Mouse (Mus musculus): ENCODE measurements around the gene Serinc1. TPM values are rescaled to one million over a fixed set of nuclear protein-coding genes. Genes with fewer than 3 reads are reported as not detected.
"Not testable (repeated sequence)": the region's sequence is repeated elsewhere in the genome, so short reads cannot be mapped to it uniquely, and the experiment has no call there.

Serinc1 gene
- polyA plus RNA-seq (2015; fragmentation: Nextera tagmentation; extraction: Ambion mirVana) = 408 and 420 TPM in 2 replicates

- Histone ChIP-seq H3K27me3 (peaks cover 10% of the 10 kb centered on the region; the same call in 1 of the 2 replicates), H3K4me1 (replicated peaks) (peaks cover 39% of the 10 kb centered on the region)
- WGBS = 12% methylated on average over 49 of the region's 49 CpGs
Observed at GRCm38 (mm10) chr10:57532218-57533101, at the start of gene Serinc1. Gene Serinc1 (minus strand): TSS chr10:57532530.

GRCm38 (mm10) chr10:57576721-57577120 lies 44.4 kb upstream of the Serinc1 start:
- no peak for ATAC-seq (ENCODE audit: low read depth)
- Histone ChIP-seq H3K36me3 (no peaks in the 10 kb centered on the region), H3K4me1 (replicated peaks) (no peaks in the 10 kb centered on the region), H3K9me3 (no peaks in the 10 kb centered on the region), H3K27me3 (no peaks in the 10 kb centered on the region), H3K9ac (no peak overlapping the region), H3K4me3 (no peak overlapping the region), H3K4me2 (no peak overlapping the region), H3K27ac (replicated peaks) (no peak overlapping the region)
- WGBS = 60% methylated on average over 2 of the region's 2 CpGs

More at GRCm38 (mm10) chr10:57532218-57533101, at the start of gene Serinc1:
- peak; percentile 100 for ATAC-seq (ENCODE audit: low read depth)
- Histone ChIP-seq H3K36me3 (no peaks in the 10 kb centered on the region), H3K9me3 (no peaks in the 10 kb centered on the region), H3K9ac (peak within 1 kb of the TSS; percentile 95), H3K4me3 (peak within 1 kb of the TSS; percentile 91), H3K4me2 (peak within 1 kb of the TSS; percentile 76), H3K27ac (replicated peaks) (peak within 1 kb of the TSS; percentile 99)

- H3K9me3 ChIP-seq = no peaks in the 10 kb centered on the region
- H3K9ac ChIP-seq = no peak overlapping the region
- H3K27ac ChIP-seq (replicated peaks) = no peak overlapping the region
- no peak for ATAC-seq (ENCODE audit: low read depth)
- H3K4me3 ChIP-seq = no peak overlapping the region
- H3K27me3 ChIP-seq = no peaks in the 10 kb centered on the region
- no peaks in the 10 kb centered on the region for H3K36me3 ChIP-seq
- no peaks in the 10 kb centered on the region for H3K4me1 ChIP-seq (replicated peaks)
- WGBS = 13% methylated on average over 4 of the region's 4 CpGs
- no peak overlapping the region for H3K4me2 ChIP-seq
Observed at GRCm38 (mm10) chr10:57572130-57572529, 39.8 kb upstream of the Serinc1 start.

- Histone ChIP-seq H3K4me3 (no peak overlapping the region), H3K9ac (no peak overlapping the region), H3K27ac (replicated peaks) (no peak overlapping the region), H3K27me3 (no peaks in the 10 kb centered on the region), H3K4me1 (replicated peaks) (no peaks in the 10 kb centered on the region), H3K9me3 (no peaks in the 10 kb centered on the region), H3K4me2 (no peak overlapping the region), H3K36me3 (no peaks in the 10 kb centered on the region)
- WGBS = 36% methylated on average over 8 of the region's 8 CpGs
- ATAC-seq (ENCODE audit: low read depth) = no peak
Observed at GRCm38 (mm10) chr10:57571211-57571730, 38.9 kb upstream of the Serinc1 start.

GRCm38 (mm10) chr10:57569023-57569931 lies 36.9 kb upstream of the Serinc1 start:
- Histone ChIP-seq H3K4me3 (no peak overlapping the region), H3K36me3 (no peaks in the 10 kb centered on the region), H3K4me1 (replicated peaks) (no peaks in the 10 kb centered on the region), H3K27me3 (no peaks in the 10 kb centered on the region), H3K9ac (no peak overlapping the region), H3K4me2 (no peak overlapping the region), H3K27ac (replicated peaks) (no peak overlapping the region), H3K9me3 (no peaks in the 10 kb centered on the region)
- WGBS = 65% methylated on average over 13 of the region's 13 CpGs
- ATAC-seq (ENCODE audit: low read depth) = no peak

GRCm38 (mm10) chr10:57566221-57566620 lies 33.9 kb upstream of the Serinc1 start:
- Histone ChIP-seq H3K9me3 (no peaks in the 10 kb centered on the region), H3K9ac (no peak overlapping the region), H3K27me3 (no peaks in the 10 kb centered on the region), H3K4me1 (replicated peaks) (no peaks in the 10 kb centered on the region), H3K4me2 (no peak overlapping the region), H3K36me3 (no peaks in the 10 kb centered on the region), H3K27ac (replicated peaks) (no peak overlapping the region), H3K4me3 (no peak overlapping the region)
- WGBS = 40% methylated on average over 1 of the region's 1 CpGs
- ATAC-seq (ENCODE audit: low read depth) = no peak

- H3K27ac ChIP-seq (replicated peaks) = no peak overlapping the region
- no peak overlapping the region for H3K4me2 ChIP-seq
- H3K9ac ChIP-seq = no peak overlapping the region
- no peak overlapping the region for H3K4me3 ChIP-seq
- no peaks in the 10 kb centered on the region for H3K9me3 ChIP-seq
- no peaks in the 10 kb centered on the region for H3K36me3 ChIP-seq
- no peak for ATAC-seq (ENCODE audit: low read depth)
- no peaks in the 10 kb centered on the region for H3K27me3 ChIP-seq
- H3K4me1 ChIP-seq (replicated peaks) = no peaks in the 10 kb centered on the region
- WGBS = 84% methylated on average over 5 of the region's 5 CpGs
Observed at GRCm38 (mm10) chr10:57557597-57557996, 25.3 kb upstream of the Serinc1 start.

GRCm38 (mm10) chr10:57553719-57554118 lies 21.4 kb upstream of the Serinc1 start:
- ATAC-seq (ENCODE audit: low read depth) = no peak
- Histone ChIP-seq H3K27ac (replicated peaks) (no peak overlapping the region), H3K27me3 (no peaks in the 10 kb centered on the region), H3K9ac (no peak overlapping the region), H3K4me2 (no peak overlapping the region), H3K4me3 (no peak overlapping the region), H3K4me1 (replicated peaks) (no peaks in the 10 kb centered on the region), H3K9me3 (no peaks in the 10 kb centered on the region), H3K36me3 (no peaks in the 10 kb centered on the region)
- 86% methylated on average over 1 of the region's 1 CpGs for WGBS

GRCm38 (mm10) chr10:57549631-57550030 lies 17.3 kb upstream of the Serinc1 start:
- Histone ChIP-seq H3K9ac (no peak overlapping the region), H3K27me3 (no peaks in the 10 kb centered on the region), H3K4me3 (no peak overlapping the region), H3K9me3 (no peaks in the 10 kb centered on the region), H3K36me3 (no peaks in the 10 kb centered on the region), H3K4me1 (replicated peaks) (no peaks in the 10 kb centered on the region), H3K4me2 (no peak overlapping the region), H3K27ac (replicated peaks) (no peak overlapping the region)
- no peak for ATAC-seq (ENCODE audit: low read depth)
- 83% methylated on average over 4 of the region's 4 CpGs for WGBS

- not testable (repeated sequence) for H3K9me3 ChIP-seq; H3K4me2 ChIP-seq; H3K36me3 ChIP-seq; H3K4me3 ChIP-seq; H3K4me1 ChIP-seq (replicated peaks); H3K27me3 ChIP-seq; H3K27ac ChIP-seq (replicated peaks); H3K9ac ChIP-seq; ATAC-seq (ENCODE audit: low read depth)
- WGBS = 73% methylated on average over 9 of the region's 9 CpGs
Observed at GRCm38 (mm10) chr10:57543890-57544289, 11.6 kb upstream of the Serinc1 start.

- Histone ChIP-seq H3K27ac (replicated peaks) (peak overlapping the region; percentile 99), H3K36me3 (peaks cover 6% of the 10 kb centered on the region), H3K9ac (peak overlapping the region; percentile 95), H3K4me1 (replicated peaks) (peaks cover 45% of the 10 kb centered on the region), H3K27me3 (peaks cover 6% of the 10 kb centered on the region; the same call in 1 of the 2 replicates), H3K9me3 (no peaks in the 10 kb centered on the region), H3K4me3 (peak overlapping the region; percentile 91), H3K4me2 (peak overlapping the region; percentile 76)
- ATAC-seq (ENCODE audit: low read depth) = no peak
- WGBS = 3% methylated on average over 28 of the region's 28 CpGs
Observed at GRCm38 (mm10) chr10:57531616-57532217, 613 bp downstream of the Serinc1 start.
